Mouse (Mus musculus) adrenal gland, adult 2 months (tissue): Measurements from ENCODE around the gene Olfr750. TPM values are rescaled to one million over a fixed set of nuclear protein-coding genes. Genes with fewer than 3 reads are reported as not detected.

Experiments
- DNase-seq: peaks from one replicate; pipeline ENCODE4 v3.0.0; 2021
- polyA plus RNA-seq: library from polyadenylated mRNA; depleted of rRNA; stranded (reverse); fragments of >200 nt; gene quantifications from 2 replicates; pipeline ENCODE4 v1.2.3, GENCODE M21; 2012; rRNA removed
- total RNA-seq, 2 experiments: library from RNA; stranded (reverse); gene quantifications; 2 replicates each; pipeline ENCODE4 v1.2.3; 2021

The Olfr750 gene
- total and polyA plus RNA-seq, 3 experiments, result 0.06 TPM; not detected in 2

DNA sequence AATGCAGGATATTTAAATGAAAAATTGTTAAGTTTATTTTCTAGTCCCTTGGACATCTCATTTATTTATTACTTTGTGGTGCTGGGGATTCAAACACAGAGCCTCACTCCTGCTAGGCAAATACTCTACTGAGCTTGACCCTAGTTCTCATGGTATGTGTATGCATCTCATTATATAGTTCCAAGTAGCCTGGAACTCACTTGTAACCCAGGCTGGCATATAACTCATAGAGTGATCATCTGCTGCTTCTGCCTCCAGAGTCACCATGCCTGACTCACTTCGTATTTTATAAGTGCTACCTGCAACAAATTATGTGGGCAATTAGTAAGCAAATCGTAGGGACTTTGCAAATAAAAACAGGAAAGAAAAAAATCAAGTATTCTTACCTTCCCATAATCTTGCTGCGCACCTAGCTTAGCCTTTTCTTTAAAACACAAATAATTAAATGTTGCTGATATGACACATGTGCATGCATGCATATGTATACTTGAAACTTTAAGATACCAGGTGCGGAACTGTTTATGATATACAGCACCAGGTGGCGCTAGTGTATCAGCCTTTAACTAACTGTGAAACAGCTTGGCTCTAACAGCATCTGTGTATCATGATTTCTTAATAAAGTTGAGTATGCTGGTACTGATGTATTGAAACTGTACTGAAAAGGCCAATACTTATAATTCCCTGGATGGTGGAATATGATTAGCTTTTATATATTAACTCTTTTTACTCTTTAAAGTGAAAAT, 47.7 kb downstream of the Olfr750 start:
- DNase-seq, result peak; percentile 61

DNA sequence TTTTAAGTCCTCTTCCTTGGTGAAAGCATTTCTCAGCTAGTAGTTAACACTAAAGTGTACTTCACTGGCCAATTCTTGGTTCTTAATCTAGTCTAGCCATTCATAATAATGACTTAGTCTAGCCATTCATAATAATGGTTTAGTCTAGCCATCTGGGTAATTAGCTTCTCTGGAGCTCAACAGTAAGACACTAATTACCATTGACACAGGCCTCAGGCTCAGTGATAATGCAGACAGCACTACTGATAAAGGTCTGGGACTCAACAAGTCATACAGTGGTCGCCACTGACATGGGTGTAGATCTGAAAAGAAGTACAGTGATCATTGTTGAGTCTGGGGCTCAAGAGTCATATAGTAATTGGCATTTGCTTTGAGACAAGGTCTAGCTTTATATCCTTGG, 49.4 kb downstream of the Olfr750 start:
- DNase-seq, result no peak

- no peak for DNase-seq
Measured at GRCm38 (mm10) chr14:51023457-51023856, 50.8 kb downstream of the Olfr750 start.

DNA sequence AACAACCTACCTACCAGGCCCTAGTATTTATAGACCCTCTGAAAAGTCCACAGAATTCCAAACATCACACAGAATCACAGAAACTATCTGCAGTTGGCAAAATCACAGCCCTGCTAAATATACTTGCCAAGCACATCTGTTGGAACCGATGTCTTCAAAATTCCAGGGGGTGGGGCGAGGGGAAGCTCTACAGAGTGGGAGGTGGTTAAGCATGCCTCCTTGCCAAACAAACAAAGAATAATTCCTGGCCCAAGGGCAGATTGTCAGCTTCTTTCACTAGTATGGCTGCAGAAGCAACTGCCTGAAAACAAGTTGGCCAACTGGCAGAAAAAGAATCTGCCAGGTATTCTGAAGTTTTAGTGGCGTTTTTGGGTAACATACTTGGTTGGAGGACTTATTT, 57.0 kb downstream of the Olfr750 start:
- peak; percentile 28 for DNase-seq

Other genes starting within 250 kb of the Olfr750 start
- gene Tep1, start 203.9 kb downstream of the Olfr750 start, total RNA-seq, result 10 to 100 TPM; 15.5 to 17.5 TPM
- 16.0 and 18.9 TPM in 2 replicates for gene Tep1, start 203.9 kb downstream of the Olfr750 start, polyA plus RNA-seq
- gene Klhl33, start 176.9 kb downstream of the Olfr750 start, total RNA-seq, result 1 to 10 TPM in 1 of 2 experiments, under 1 TPM in 1; 0.46 to 1.0 TPM
- gene Klhl33, start 176.9 kb downstream of the Olfr750 start, polyA plus RNA-seq, result 0.45 and 1.0 TPM in 2 replicates
- 10 to 100 TPM; 37.7 to 45.0 TPM for gene Osgep, start 149.5 kb downstream of the Olfr750 start, total RNA-seq
- gene Osgep, start 149.5 kb downstream of the Olfr750 start, polyA plus RNA-seq, result 149 and 171 TPM in 2 replicates
- gene Apex1, start 149.5 kb downstream of the Olfr750 start, total RNA-seq, result 10 to 100 TPM; 54.7 to 80.9 TPM
- 20.9 and 27.1 TPM in 2 replicates for gene Apex1, start 149.5 kb downstream of the Olfr750 start, polyA plus RNA-seq
- gene Pip4p1, start 143.6 kb downstream of the Olfr750 start, total RNA-seq, result 10 to 100 TPM; 56.7 to 69.6 TPM
- gene Pip4p1, start 143.6 kb downstream of the Olfr750 start, polyA plus RNA-seq, result 120 and 125 TPM in 2 replicates
- 10 to 100 TPM; 31.2 to 46.1 TPM for gene Pnp, start 143.4 kb downstream of the Olfr750 start, total RNA-seq
- gene Pnp, start 143.4 kb downstream of the Olfr750 start, polyA plus RNA-seq, result 10.1 and 12.3 TPM in 2 replicates
- 10 to 100 TPM; 45.4 to 64.1 TPM for gene Gm49342, start 129.9 kb downstream of the Olfr750 start, total RNA-seq
- gene Gm49342, start 129.9 kb downstream of the Olfr750 start, polyA plus RNA-seq, result 2.9 and 4.5 TPM in 2 replicates
- gene Pnp2, start 118.4 kb downstream of the Olfr750 start, total RNA-seq, result 1 to 10 TPM; 1.5 to 2.5 TPM
- 0.37 and 0.49 TPM in 2 replicates for gene Pnp2, start 118.4 kb downstream of the Olfr750 start, polyA plus RNA-seq
- gene Rnase10, start 66.7 kb downstream of the Olfr750 start, total RNA-seq, result under 1 TPM; 0.24 to 0.26 TPM
- not detected in 2 replicates for gene Rnase10, start 66.7 kb downstream of the Olfr750 start, polyA plus RNA-seq
- not detected for gene Rnase9, start 32.6 kb downstream of the Olfr750 start, total RNA-seq
- gene Rnase9, start 32.6 kb downstream of the Olfr750 start, polyA plus RNA-seq, result not detected in 2 replicates
- gene Rnase11, start 24.3 kb downstream of the Olfr750 start, total RNA-seq, result not detected
- not detected in 2 replicates for gene Rnase11, start 24.3 kb downstream of the Olfr750 start, polyA plus RNA-seq
- not detected for gene Rnase12, start 16.8 kb downstream of the Olfr750 start, total RNA-seq
- not detected in 2 replicates for gene Rnase12, start 16.8 kb downstream of the Olfr750 start, polyA plus RNA-seq
- 10 to 100 TPM; 45.5 to 71.4 TPM for gene Rnase4, start 16.6 kb upstream of the Olfr750 start, total RNA-seq
- gene Rnase4, start 16.6 kb upstream of the Olfr750 start, polyA plus RNA-seq, result 33.7 and 34.7 TPM in 2 replicates
- gene Ang, start 16.7 kb upstream of the Olfr750 start, total RNA-seq, result 1 to 10 TPM; 4.4 to 7.7 TPM
- gene Ang, start 16.7 kb upstream of the Olfr750 start, polyA plus RNA-seq, result 2.9 and 3.2 TPM in 2 replicates
- not detected for gene Eddm3b, start 40.0 kb upstream of the Olfr750 start, total RNA-seq
- gene Eddm3b, start 40.0 kb upstream of the Olfr750 start, polyA plus RNA-seq, result not detected in 2 replicates
- gene Rnase6, start 49.5 kb upstream of the Olfr750 start, total RNA-seq, result 1 to 10 TPM; 1.5 to 1.6 TPM
- 0.89 and 0.92 TPM in 2 replicates for gene Rnase6, start 49.5 kb upstream of the Olfr750 start, polyA plus RNA-seq
- gene Rnase1, start 72.3 kb upstream of the Olfr750 start, total RNA-seq, result 1 to 10 TPM in 1 of 2 experiments, not detected in 1; 2.3 TPM
- not detected in 2 replicates for gene Rnase1, start 72.3 kb upstream of the Olfr750 start, polyA plus RNA-seq
- gene Rnase2b, start 87.8 kb upstream of the Olfr750 start, total RNA-seq, result not detected
- gene Rnase2b, start 87.8 kb upstream of the Olfr750 start, polyA plus RNA-seq, result not detected in 2 replicates
- gene Ang2, start 124.7 kb upstream of the Olfr750 start, total RNA-seq, result not detected
- not detected in 2 replicates for gene Ang2, start 124.7 kb upstream of the Olfr750 start, polyA plus RNA-seq
- not detected for gene Ear14, start 129.0 kb upstream of the Olfr750 start, total RNA-seq
- not detected in 2 replicates for gene Ear14, start 129.0 kb upstream of the Olfr750 start, polyA plus RNA-seq
- gene Rnase2a, start 181.7 kb upstream of the Olfr750 start, total RNA-seq, result 10 to 100 TPM in 1 of 2 experiments, 1 to 10 TPM in 1; 9.5 to 15.7 TPM
- gene Rnase2a, start 181.7 kb upstream of the Olfr750 start, polyA plus RNA-seq, result not detected in 2 replicates